Mouse (Mus musculus) inflammation-experienced regulatory T-cells (primary cell): Measurements from ENCODE around the gene Tsg101. TPM values are rescaled to one million over a fixed set of nuclear protein-coding genes. Genes with fewer than 3 reads are reported as not detected.

Experiments used
- polyA plus RNA-seq, 2 experiments: library from polyadenylated mRNA; unstranded; fragments of 100-300 nt; shearing (Covaris generic); gene quantifications; one replicate each; pipeline ENCODE4 v1.2.1; 2017

The Tsg101 gene
- 100 to 1,000 TPM; 114 to 143 TPM for polyA plus RNA-seq

DNA sequence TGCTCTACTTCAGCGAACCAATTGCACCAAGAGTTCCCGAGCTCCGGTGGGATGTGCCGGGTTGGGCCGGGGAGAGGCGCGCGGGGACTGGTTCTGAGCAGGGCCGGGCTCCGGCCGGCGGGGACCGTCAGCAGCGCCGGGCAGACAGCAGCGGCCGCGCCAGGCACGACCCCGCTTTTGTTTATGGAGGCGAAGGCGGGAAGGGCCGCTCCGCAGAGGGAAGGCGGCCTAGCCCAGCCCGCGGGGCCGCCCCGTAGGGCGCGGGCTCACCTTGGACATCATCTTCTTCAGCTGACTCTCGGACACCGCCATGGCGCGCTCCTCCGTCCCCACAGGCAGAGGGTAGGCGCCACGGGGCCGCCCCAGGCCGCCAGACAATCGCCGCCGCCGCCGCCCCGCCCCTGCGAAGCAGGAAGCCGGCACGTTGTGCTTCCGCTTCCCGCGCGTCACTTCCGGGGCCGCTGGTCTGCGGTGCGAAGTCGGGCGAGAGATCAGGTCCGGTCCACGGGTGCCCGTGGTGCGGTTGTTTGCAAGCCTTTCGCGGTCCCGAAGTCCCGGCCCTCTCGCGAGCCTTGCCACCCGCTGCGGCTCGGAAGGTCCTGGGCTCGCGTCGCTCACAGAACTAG, at the start of gene Tsg101:
TSS of gene Tsg101 (minus strand) at position 419 of the 626 bp plus-strand sequence.

DNA sequence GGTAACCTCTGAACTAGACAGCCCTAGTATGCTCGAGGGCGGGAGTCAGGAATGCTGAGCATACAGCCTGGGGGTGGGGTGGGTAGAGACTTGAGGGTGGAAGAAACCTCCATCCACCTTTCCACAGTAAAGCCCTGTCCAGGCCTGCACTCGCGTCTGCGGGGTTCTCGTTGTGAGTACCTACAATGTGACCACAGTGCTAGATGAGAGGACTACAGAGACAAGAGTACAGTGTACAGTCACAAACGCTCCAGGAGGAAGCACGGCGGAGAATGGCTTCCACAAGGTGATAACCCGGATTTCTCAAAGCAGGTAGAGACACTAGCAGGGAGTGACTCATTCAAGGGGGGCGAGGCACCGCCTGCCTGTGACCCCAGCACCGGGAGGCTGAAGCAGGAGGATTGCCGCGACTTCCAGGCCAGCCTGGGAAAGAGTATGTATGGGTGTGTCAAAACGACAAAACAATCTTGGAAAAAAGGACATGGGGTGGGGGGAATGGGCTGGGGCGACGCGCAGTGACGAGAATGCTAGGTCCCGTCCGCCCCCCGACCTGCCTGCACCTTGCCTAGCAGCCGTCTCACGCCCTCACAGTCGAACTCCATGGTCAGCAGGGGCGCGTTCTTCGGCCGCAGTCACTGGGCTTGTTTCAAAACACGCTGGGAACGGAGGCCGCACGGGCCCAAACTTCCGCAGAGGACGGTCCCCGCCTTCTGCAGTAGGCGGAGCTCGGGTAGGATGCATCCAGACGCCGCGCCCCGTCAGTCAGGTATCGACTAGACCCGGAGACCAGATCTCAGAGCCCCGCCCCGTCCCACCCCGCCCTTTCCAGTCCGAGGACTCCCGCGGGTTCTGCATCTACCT, 38.3 kb upstream of the Tsg101 start, which contains the start of gene Uevld:
TSS of gene Uevld (minus strand) at position 697 of the 861 bp plus-strand sequence.

DNA sequence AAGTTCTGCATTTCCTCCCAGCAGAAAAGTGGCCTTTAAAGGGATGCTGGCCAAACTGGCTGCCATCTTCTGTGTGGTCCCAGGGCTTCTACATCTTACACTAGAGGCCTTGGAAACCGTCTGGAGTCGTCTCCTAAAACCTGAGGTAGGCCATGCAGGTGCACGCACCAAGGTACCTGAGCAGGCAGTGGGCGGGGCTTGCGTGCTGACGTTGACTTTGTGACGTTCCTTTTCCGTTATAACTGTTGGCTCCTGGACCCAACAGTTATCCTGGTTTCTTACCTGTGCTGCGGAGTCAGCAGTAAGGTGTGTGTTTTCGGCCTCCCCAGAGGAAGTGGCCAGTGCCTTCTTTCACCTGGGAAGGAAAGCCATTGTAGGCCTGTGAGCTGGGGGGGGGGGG, 58.8 kb downstream of the Tsg101 start, which contains the start of gene Ldhc:
TSS of gene Ldhc (plus strand) at position 208 of the 400 bp plus-strand sequence.

DNA sequence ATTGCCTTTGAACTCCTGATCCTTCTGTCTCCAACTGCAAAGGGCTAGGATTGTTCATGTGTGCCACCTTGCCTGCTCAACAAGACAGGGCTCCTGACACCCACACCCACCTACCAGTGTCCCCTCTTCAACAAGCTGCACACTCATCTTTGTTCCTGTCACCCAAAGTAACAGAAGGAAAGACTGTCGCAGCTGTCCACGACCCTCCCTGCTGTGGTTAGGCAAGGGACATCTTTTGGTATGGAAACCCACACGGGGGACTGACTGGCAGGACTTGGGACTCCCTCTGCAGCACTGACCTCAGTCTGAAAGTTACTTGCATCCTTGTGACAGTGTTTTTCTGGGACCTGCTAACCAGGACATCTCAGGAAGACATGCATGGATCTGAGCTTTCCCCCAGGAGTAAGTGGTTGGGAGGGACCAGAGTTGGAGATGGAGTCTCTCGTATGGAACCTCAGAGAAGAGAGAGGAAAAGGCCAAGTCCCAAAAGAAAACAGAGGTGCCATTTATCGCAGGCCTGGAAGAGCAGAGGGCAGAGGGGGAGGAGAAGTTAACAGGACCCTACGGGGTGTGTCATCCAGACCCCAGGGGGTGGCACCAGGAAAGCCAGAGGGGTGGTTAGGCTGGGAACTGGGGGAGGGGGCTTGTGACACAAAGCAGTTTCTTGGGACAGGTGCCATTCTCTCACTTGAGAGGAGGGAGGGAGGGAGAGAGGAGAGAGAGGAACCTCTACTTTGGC, 78.8 kb downstream of the Tsg101 start, which contains the start of gene Ldha:
TSS of gene Ldha (plus strand) at position 689 of the 739 bp plus-strand sequence.

Other genes with a start within 250 kb of the Tsg101 start
- gene Tph1, start 247.4 kb downstream of the Tsg101 start, polyA plus RNA-seq, result under 1 TPM in 1 of 2 experiments, not detected in 1; 0.06 TPM
- gene Saal1, start 209.3 kb downstream of the Tsg101 start, polyA plus RNA-seq, result 10 to 100 TPM; 13.3 to 22.1 TPM
- not detected for gene Saa3, start 204.3 kb downstream of the Tsg101 start, polyA plus RNA-seq
- gene Saa4, start 187.4 kb downstream of the Tsg101 start, polyA plus RNA-seq, result not detected
- gene Saa1, start 177.0 kb downstream of the Tsg101 start, polyA plus RNA-seq, result 1 to 10 TPM in 1 of 2 experiments, not detected in 1; 1.7 TPM
- gene Saa2, start 168.2 kb downstream of the Tsg101 start, polyA plus RNA-seq, result under 1 TPM; 0.75 TPM
- gene Hps5, start 123.9 kb downstream of the Tsg101 start, polyA plus RNA-seq, result 10 to 100 TPM; 34.6 TPM
- 10 to 100 TPM; 49.4 to 58.2 TPM for gene Gtf2h1, start 123.9 kb downstream of the Tsg101 start, polyA plus RNA-seq
- 1,000 to 10,000 TPM in 1 of 2 experiments, 100 to 1,000 TPM in 1; 964 to 1,128 TPM for gene Ldha, start 78.5 kb downstream of the Tsg101 start, polyA plus RNA-seq
- gene Ldhc, start 58.8 kb downstream of the Tsg101 start, polyA plus RNA-seq, result not detected
- 1 to 10 TPM; 5.2 to 6.3 TPM for gene Uevld, start 38.6 kb upstream of the Tsg101 start, polyA plus RNA-seq
- gene Gm9999, start 63.6 kb upstream of the Tsg101 start, polyA plus RNA-seq, result 1 to 10 TPM in 1 of 2 experiments, not detected in 1; 1.4 TPM
- gene Spty2d1, start 88.4 kb upstream of the Tsg101 start, polyA plus RNA-seq, result 10 to 100 TPM; 44.4 to 59.7 TPM
- gene Tmem86a, start 130.6 kb upstream of the Tsg101 start, polyA plus RNA-seq, result 1 to 10 TPM in 1 of 2 experiments, under 1 TPM in 1; 0.97 to 4.9 TPM
- 10 to 100 TPM in 1 of 2 experiments, 1 to 10 TPM in 1; 5.2 to 23.9 TPM for gene Ptpn5, start 213.7 kb upstream of the Tsg101 start, polyA plus RNA-seq